Mouse (Mus musculus): ENCODE measurements around the gene Atp2b1. TPM values are rescaled to one million over a fixed set of nuclear protein-coding genes. Genes with fewer than 3 reads are reported as not detected.

Gene Atp2b1
- 100 to 1,000 TPM; 686 to 742 TPM for total RNA-seq (2021)
- long read RNA-seq, experiment 1, full-length matches to known transcripts = 4 of 285 reads
- long read RNA-seq, experiment 1, partial matches to known transcripts = 49 of 285 reads
- long read RNA-seq, experiment 1, other reads (novel, unspliced or antisense) = 232 of 285 reads
- long read RNA-seq, experiment 2, partial matches to known transcripts = 46 of 148 reads
- long read RNA-seq, experiment 2, other reads (novel, unspliced or antisense) = 100 of 148 reads

DNA sequence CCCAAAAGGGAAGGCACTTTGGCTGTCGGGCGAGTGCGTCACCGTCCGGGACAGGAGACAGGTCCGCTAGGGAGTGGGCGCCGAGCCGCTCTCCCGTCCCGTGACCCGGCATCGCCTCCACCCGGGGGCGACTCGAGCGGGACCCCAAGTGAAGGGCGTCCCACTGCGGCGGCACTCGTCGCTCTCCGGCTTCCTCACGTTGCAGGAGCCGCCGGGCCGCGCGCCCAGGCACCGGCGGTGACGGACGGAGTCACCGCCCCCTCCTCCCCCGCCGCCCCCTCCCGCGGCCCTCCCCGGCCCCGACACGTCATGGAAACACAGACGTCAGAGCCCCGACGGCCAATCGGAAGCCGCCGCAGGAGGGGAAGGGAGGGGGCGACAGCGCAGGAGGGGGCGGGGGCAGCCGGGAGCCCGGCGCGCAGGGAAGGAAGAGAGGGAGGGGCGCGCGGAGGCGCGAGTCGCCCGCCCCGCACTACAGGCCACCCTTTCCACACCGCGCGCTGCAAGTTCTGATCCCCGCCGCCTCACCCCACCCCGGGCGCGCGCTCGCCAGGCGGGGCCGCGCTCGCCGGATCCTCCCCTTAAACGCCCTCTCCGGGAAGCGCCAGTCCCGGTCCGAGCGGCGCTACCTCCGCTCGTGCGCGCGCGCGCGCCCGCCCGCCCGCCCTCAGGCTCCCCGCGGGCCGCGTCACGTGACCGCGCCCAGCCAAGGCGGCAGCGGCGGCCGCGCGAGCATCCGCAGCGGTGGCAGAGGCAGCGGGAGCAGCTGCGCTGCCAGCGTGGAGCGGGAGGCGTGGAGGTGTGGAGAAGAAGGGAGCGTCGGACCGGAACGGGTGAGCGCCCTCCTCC lies at the start of gene Atp2b1:
TSS of gene Atp2b1 (plus strand) at position 446 of the 849 bp plus-strand sequence.
- H3K4me3 ChIP-seq = peak within 1 kb of the TSS; percentile 100

GRCm38 (mm10) chr10:98864851-98865250 lies 49.4 kb upstream of the Atp2b1 start:
- no peak overlapping the region for H3K27ac ChIP-seq
- intact Hi-C loops (cut with DNase I) = no loop called here
- H3K4me3 ChIP-seq = no peak overlapping the region
- no peak for DNase-seq (ENCODE audit: extremely low spot score in 1 of 2, low spot score in 2 of 2)
- no peak for TF ChIP-seq CTCF (IDR thresholded peaks at IDR 0.05)

More for the DNA sequence above, at the start of gene Atp2b1:
- TF ChIP-seq CTCF (IDR thresholded peaks at IDR 0.05) = no peak; the same call in 1 of the 2 replicates
- peak within 1 kb of the TSS; percentile 100 for H3K27ac ChIP-seq
- intact Hi-C loops (cut with DNase I) = loop anchor here (1.0 to 5.0 kb wide), 8 partner anchors 107 to 1202 kb away; no protein-coding TSS in a partner anchor
- DNase-seq (ENCODE audit: extremely low spot score in 1 of 2, low spot score in 2 of 2) = peak; percentile 90 to 94

GRCm38 (mm10) chr10:98866836-98867370 lies 47.3 kb upstream of the Atp2b1 start:
- Histone ChIP-seq H3K4me3 (no peak overlapping the region), H3K27ac (no peak overlapping the region)
- intact Hi-C loops (cut with DNase I) = no loop called here
- TF ChIP-seq CTCF (IDR thresholded peaks at IDR 0.05) = no peak
- DNase-seq (ENCODE audit: extremely low spot score in 1 of 2, low spot score in 2 of 2) = no peak

DNA sequence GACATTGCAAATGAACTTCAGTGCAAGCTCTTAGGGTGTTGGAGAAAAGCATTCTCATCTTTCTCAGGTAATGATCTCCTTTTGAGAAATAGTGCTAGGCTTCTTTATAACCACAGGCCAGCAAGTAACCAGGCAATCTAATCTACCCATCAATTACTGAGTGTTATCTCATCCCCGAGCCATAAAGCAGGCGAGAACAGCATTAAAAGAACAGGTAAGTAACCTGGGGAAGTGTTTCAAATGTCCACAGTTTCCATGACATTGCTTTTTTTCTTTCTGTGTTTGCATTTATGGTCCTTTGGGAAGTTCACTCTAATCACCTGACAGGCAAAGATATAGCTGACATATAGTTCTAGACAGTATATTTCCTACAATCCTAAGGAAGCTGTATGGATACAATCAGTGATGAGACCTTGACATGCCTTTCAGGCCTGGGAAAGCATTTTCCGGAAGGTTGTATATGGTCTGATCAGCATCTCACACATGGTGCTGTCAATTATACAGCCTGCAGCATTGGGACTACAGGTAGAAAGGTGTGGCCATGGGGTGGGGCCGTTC lies 45.8 kb upstream of the Atp2b1 start:
- DNase-seq (ENCODE audit: extremely low spot score in 1 of 2, low spot score in 2 of 2) = no peak
- H3K27ac ChIP-seq = no peak overlapping the region
- no peak overlapping the region for H3K4me3 ChIP-seq
- TF ChIP-seq CTCF (IDR thresholded peaks at IDR 0.05) = no peak
- intact Hi-C loops (cut with DNase I) = no loop called here

GRCm38 (mm10) chr10:98877855-98878254 lies 36.4 kb upstream of the Atp2b1 start:
- Histone ChIP-seq H3K4me3 (no peak overlapping the region), H3K27ac (no peak overlapping the region)
- no peak for DNase-seq (ENCODE audit: extremely low spot score in 1 of 2, low spot score in 2 of 2)
- intact Hi-C loops (cut with DNase I) = no loop called here
- no peak for TF ChIP-seq CTCF (IDR thresholded peaks at IDR 0.05)

- no peak for TF ChIP-seq CTCF (IDR thresholded peaks at IDR 0.05)
Measured at GRCm38 (mm10) chr10:98878636-98879035, 35.6 kb upstream of the Atp2b1 start.

GRCm38 (mm10) chr10:98880057-98880456 lies 34.1 kb upstream of the Atp2b1 start:
- intact Hi-C loops (cut with DNase I) = no loop called here
- no peak overlapping the region for H3K4me3 ChIP-seq
- DNase-seq (ENCODE audit: extremely low spot score in 1 of 2, low spot score in 2 of 2) = no peak
- H3K27ac ChIP-seq = no peak overlapping the region
- TF ChIP-seq CTCF (IDR thresholded peaks at IDR 0.05) = no peak

More at GRCm38 (mm10) chr10:98878636-98879035, 35.6 kb upstream of the Atp2b1 start:
- no peak for DNase-seq (ENCODE audit: extremely low spot score in 1 of 2, low spot score in 2 of 2)
- Histone ChIP-seq H3K4me3 (no peak overlapping the region), H3K27ac (no peak overlapping the region)
- intact Hi-C loops (cut with DNase I) = no loop called here

- no peak for TF ChIP-seq CTCF (IDR thresholded peaks at IDR 0.05)
- no peak for DNase-seq (ENCODE audit: extremely low spot score in 1 of 2, low spot score in 2 of 2)
- no peak overlapping the region for H3K27ac ChIP-seq
- intact Hi-C loops (cut with DNase I) = no loop called here
- no peak overlapping the region for H3K4me3 ChIP-seq
Measured at GRCm38 (mm10) chr10:98880711-98881110, 33.5 kb upstream of the Atp2b1 start.

GRCm38 (mm10) chr10:98881492-98881891 lies 32.7 kb upstream of the Atp2b1 start:
- TF ChIP-seq CTCF (IDR thresholded peaks at IDR 0.05) = no peak
- no peak overlapping the region for H3K4me3 ChIP-seq
- no peak for DNase-seq (ENCODE audit: extremely low spot score in 1 of 2, low spot score in 2 of 2)
- intact Hi-C loops (cut with DNase I) = no loop called here
- no peak overlapping the region for H3K27ac ChIP-seq

DNA sequence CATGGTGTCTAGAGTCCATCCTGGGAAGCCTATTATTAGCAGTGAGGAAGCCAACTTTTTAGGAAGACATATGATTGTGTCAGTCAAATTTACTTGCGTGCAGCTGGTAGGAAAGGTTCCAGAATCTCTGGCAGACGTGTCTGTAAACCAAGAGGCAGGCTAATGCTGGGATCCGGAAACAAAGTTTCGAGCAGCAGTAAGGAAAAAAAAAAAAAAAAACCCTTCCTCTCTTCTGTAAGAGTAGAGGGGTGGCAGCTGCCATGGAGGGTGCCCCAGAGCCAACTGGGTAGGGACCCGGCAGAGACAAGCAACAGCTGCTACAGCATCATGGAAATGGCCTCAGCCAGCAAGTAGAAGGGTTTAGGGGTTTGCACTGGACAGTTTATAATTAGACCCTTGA lies 31.6 kb upstream of the Atp2b1 start:
- Histone ChIP-seq H3K4me3 (no peak overlapping the region), H3K27ac (no peak overlapping the region)
- no peak for TF ChIP-seq CTCF (IDR thresholded peaks at IDR 0.05)
- intact Hi-C loops (cut with DNase I) = no loop called here
- no peak for DNase-seq (ENCODE audit: extremely low spot score in 1 of 2, low spot score in 2 of 2)

GRCm38 (mm10) chr10:98884445-98884844 lies 29.8 kb upstream of the Atp2b1 start:
- intact Hi-C loops (cut with DNase I) = no loop called here
- no peak for TF ChIP-seq CTCF (IDR thresholded peaks at IDR 0.05)
- DNase-seq (ENCODE audit: extremely low spot score in 1 of 2, low spot score in 2 of 2) = no peak
- no peak overlapping the region for H3K27ac ChIP-seq
- no peak overlapping the region for H3K4me3 ChIP-seq

GRCm38 (mm10) chr10:98886770-98887271 lies 27.4 kb upstream of the Atp2b1 start:
- DNase-seq (ENCODE audit: extremely low spot score in 1 of 2, low spot score in 2 of 2) = no peak
- no peak overlapping the region for H3K4me3 ChIP-seq
- no peak overlapping the region for H3K27ac ChIP-seq
- TF ChIP-seq CTCF (IDR thresholded peaks at IDR 0.05) = no peak
- intact Hi-C loops (cut with DNase I) = no loop called here
